Mouse (Mus musculus): ENCODE measurements around the gene Tmem247. TPM values are rescaled to one million over a fixed set of nuclear protein-coding genes. Genes with fewer than 3 reads are reported as not detected.

Tmem247 gene
- total RNA-seq (2018; cell fraction: chromatin; rRNA removed) = not detected
- total RNA-seq (2018; cell fraction: cytosol; rRNA removed) = not detected
- not detected for total RNA-seq (2018; cell fraction: nucleus; rRNA removed)
- polyA plus RNA-seq (2018) = not detected in 3 replicates

DNA sequence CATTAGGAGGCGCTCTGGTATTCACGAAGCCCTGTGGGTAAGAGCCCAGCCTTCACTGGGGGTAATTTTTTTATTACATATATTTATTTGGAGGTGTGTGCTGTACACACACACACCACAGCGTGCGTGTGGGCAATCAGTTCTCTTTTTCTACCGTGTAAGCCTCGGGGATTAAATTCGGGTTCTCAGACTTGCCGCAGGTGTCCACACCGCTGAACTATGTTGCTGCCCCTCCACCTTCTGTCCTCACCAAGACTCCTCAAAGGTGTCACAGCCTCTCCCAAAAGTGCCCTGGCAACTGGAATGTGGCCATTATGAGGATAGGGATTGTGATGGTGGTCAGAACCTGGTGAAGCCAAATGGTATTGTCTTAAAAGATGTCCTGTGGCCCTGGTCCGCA is at the start of gene Tmem247:
TSS of gene Tmem247 (plus strand) at position 301 of the 400 bp plus-strand sequence.
- WGBS (ENCODE audit: missing documents) = 85% methylated on average over 10 of the region's 10 CpGs
- Histone ChIP-seq H3K27ac (no peak within 1 kb of the TSS), H3K36me3 (ENCODE audit: inconsistent target) (no peaks in the 10 kb centered on the region), H3K79me2 (ENCODE audit: inconsistent target) (no peaks in the 10 kb centered on the region), H3K4me3 (ENCODE audit: inconsistent target) (no peak within 1 kb of the TSS)

DNA sequence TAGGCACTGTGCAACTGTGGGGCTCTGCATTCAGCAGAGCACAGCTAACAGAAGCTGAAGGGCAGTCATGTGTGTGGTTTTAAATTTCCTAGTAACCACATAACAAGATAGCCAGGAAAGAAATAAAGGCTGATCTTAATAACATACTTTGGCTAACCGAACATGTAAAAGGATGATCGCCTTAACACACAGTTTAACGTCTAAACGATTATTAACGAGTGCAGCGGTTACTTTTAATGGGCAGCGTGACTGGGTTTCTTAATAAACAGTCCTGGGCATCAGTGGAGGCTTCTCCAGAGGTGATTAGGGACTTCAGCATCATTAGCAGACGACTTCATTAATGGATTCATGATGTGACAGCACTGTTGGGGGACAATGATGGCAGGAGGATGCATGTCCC is 46.6 kb upstream of the Tmem247 start:
- no peaks in the 10 kb centered on the region for H3K36me3 ChIP-seq (ENCODE audit: inconsistent target)
- WGBS (ENCODE audit: missing documents) = 95% methylated on average over 8 of the region's 8 CpGs
- no peak overlapping the region for H3K4me3 ChIP-seq (ENCODE audit: inconsistent target)
- no peaks in the 10 kb centered on the region for H3K79me2 ChIP-seq (ENCODE audit: inconsistent target)
- H3K27ac ChIP-seq = no peak overlapping the region

DNA sequence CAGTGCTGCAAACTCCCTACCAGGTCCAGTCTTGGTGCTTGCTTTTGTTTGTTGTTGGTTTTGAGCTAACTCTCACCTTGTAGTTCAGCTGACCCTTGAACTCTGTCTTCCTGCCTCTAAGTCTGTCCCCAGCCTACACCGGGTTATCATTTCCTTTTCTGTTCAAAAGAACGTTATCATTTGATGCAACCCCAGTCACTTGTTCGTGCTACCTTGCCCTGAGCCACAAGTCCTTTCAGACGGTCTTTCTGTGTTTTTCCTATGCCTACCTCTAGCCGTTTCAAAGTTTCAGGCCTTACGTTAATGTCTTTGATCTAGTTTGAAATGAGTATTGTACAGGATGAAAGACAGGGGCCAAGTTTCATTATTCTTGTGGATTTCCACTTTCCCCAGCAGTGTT is 44.5 kb upstream of the Tmem247 start:
- H3K4me3 ChIP-seq (ENCODE audit: inconsistent target) = no peak overlapping the region
- no peaks in the 10 kb centered on the region for H3K79me2 ChIP-seq (ENCODE audit: inconsistent target)
- H3K27ac ChIP-seq = no peak overlapping the region
- WGBS (ENCODE audit: missing documents) = 69% methylated on average over 6 of the region's 6 CpGs
- no peaks in the 10 kb centered on the region for H3K36me3 ChIP-seq (ENCODE audit: inconsistent target)

DNA sequence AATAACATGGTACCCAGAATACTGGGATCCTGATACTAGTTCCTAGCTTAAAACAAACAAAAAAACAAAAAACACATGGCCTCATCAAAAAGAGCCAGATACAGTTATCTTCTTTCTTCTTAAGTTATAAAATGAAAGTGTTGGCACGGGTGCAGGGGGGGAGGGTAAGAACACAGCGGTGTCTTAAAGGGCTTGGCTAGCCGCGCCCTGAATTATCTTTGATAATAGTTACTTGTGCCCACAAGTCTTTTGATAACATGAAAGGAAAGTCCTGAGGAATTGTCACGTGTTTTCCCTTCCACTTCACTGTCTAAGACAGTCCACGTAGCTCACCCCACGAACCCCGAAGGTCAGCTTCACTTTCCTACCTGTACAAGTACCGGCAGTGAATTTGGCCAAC is 40.2 kb upstream of the Tmem247 start:
- H3K79me2 ChIP-seq (ENCODE audit: inconsistent target) = no peaks in the 10 kb centered on the region
- WGBS (ENCODE audit: missing documents) = 83% methylated on average over 9 of the region's 9 CpGs
- H3K27ac ChIP-seq = no peak overlapping the region
- no peaks in the 10 kb centered on the region for H3K36me3 ChIP-seq (ENCODE audit: inconsistent target)
- H3K4me3 ChIP-seq (ENCODE audit: inconsistent target) = no peak overlapping the region

DNA sequence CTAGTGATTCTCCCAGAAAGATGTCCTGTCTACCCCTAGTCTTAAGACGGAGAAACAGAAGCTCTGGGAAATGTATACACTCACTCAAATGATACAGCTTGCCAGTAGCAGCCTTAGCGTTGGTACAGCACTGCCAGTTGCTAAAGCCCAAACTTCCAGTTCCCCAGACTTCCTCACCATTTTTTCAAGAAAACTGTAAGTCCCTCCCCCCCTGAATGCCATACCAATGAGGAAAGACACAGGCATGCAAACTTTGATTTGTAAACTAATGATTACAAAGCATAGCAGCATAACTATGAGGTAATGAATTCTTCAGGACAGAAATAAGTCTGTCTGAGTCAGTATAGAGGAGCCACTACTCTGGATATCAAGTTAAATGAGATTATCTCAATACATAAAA is 39.4 kb upstream of the Tmem247 start:
- no peaks in the 10 kb centered on the region for H3K36me3 ChIP-seq (ENCODE audit: inconsistent target)
- WGBS (ENCODE audit: missing documents) = 66% methylated on average over 2 of the region's 2 CpGs
- no peak overlapping the region for H3K4me3 ChIP-seq (ENCODE audit: inconsistent target)
- H3K79me2 ChIP-seq (ENCODE audit: inconsistent target) = no peaks in the 10 kb centered on the region
- no peak overlapping the region for H3K27ac ChIP-seq

DNA sequence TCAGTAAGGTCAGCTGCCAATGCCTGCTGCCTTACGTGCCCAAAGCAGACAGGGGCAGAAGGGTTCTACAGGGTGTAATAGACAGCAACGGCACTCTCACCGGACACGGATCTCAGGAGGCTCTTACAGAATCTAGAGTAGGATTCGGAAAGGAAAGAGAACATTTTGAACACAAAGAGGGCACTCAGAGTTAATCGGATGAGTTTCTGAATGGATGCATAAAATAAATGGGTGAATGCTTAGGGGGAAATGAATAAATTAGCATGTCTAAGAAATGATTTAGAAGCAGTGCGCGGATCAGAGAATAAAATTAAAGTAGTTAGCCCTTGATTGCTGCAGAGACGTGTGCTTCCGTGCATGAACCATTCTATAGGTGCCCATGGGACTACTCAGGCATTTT is 37.1 kb upstream of the Tmem247 start:
- WGBS (ENCODE audit: missing documents) = 91% methylated on average over 10 of the region's 10 CpGs
- H3K27ac ChIP-seq = no peak overlapping the region
- H3K79me2 ChIP-seq (ENCODE audit: inconsistent target) = no peaks in the 10 kb centered on the region
- H3K36me3 ChIP-seq (ENCODE audit: inconsistent target) = no peaks in the 10 kb centered on the region
- no peak overlapping the region for H3K4me3 ChIP-seq (ENCODE audit: inconsistent target)

DNA sequence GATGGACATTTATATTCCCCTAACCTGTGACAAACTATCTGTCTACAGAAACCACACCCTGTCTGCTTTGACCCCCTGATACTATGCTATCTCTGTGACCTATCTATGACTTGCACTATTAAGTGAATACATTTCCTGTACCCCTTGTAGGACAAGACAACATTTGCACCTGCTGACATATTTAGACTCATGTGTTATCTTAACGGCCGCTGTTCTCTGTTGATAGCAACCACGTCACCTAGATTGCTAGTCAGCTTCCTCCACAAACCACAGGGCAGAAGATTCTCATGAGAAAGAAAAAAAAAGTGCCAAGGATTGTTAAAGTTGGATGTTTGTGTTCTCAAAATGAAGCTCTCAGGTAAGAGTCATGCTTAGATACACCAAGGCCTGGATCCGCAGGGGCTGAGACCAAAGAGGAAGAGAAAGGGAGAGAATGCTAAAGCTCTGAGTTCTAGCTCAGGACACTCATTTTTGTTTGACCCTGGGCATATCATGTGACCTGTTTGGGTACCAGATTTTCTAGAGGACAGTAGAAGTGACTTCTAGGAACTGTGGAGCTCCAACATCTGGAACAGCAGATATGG is 36.6 kb upstream of the Tmem247 start:
- H3K27ac ChIP-seq = no peak overlapping the region
- no peak overlapping the region for H3K4me3 ChIP-seq (ENCODE audit: inconsistent target)
- WGBS (ENCODE audit: missing documents) = 52% methylated on average over 4 of the region's 4 CpGs

DNA sequence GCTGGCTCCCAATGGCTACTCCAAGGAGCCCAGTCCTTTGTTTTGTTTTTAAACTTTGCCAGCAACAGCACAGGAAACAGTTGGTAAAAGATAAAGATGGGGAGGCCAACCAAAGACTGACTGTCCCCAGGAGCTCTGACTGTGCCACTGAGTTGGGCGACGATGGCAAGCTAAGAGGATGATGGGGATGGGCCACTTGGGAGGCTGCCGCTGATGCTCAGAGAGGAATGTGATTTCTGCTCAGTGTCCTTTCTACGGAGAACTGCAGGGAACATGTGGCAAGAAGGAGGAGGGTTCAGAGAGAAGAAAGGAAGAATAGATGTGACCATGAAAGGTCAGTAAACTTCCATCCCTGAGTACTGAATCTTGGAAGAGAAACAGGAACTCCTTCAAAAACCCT is 22.0 kb upstream of the Tmem247 start:
- Histone ChIP-seq H3K79me2 (ENCODE audit: inconsistent target) (no peaks in the 10 kb centered on the region), H3K36me3 (ENCODE audit: inconsistent target) (no peaks in the 10 kb centered on the region), H3K27ac (no peak overlapping the region), H3K4me3 (ENCODE audit: inconsistent target) (no peak overlapping the region)
- WGBS (ENCODE audit: missing documents) = 85% methylated on average over 4 of the region's 4 CpGs

More for the DNA sequence above, 36.6 kb upstream of the Tmem247 start:
- H3K79me2 ChIP-seq (ENCODE audit: inconsistent target) = no peaks in the 10 kb centered on the region
- H3K36me3 ChIP-seq (ENCODE audit: inconsistent target) = no peaks in the 10 kb centered on the region

DNA sequence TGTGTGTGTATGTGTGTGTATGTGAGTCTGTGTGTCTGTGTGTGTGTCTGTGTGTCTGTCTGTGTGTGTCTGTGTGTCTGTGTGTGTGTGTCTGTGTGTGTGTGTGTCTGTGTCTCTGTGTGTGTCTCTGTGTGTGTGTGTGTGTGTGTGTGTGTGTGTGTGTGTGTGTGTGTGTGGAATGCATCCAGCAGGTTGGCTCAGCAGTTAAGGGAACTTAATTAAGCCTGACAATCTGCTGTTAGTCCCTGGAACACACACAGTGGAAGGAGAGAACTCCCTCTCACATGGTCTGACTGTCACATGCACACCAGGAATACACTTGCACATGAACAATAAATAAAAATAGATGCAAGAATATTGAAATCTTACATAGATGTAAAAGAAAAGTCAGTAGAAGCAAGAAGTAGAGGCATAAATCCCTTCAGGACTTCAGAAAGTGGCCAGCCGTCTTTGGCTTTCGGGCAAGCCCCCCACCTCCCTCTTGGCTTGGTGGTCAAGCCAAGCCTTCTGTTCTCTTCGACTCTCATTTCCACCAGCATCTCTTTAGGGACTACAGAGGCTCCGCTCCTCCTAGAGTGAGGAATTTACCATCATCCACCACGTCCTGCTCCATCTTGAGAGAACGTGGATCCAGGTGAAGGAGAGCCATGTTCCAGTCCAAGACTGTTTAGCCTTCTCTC is 19.5 kb upstream of the Tmem247 start:
- Histone ChIP-seq H3K36me3 (ENCODE audit: inconsistent target) (no peaks in the 10 kb centered on the region), H3K4me3 (ENCODE audit: inconsistent target) (no peak overlapping the region), H3K79me2 (ENCODE audit: inconsistent target) (no peaks in the 10 kb centered on the region), H3K27ac (no peak overlapping the region)
- WGBS (ENCODE audit: missing documents) = 89% methylated on average over 6 of the region's 6 CpGs

DNA sequence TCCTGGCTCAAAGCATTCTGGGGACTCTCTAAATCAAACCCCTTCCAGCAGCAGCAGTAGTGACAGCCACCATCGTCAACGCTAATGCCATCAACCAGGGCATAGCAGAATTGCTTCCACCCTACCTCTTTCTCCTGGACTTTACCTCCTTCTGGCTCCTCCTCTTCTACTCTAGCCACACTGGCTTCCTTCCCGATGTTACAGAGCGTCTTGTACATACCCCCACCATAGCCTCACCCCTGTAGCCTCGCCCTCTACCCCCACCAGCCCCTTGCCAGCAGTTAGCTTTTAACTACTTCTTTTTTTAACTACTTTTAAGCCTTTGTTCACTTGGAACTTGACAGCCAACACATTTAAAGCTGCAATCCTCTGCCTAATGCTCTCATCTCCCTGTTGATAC is 17.3 kb upstream of the Tmem247 start:
- Histone ChIP-seq H3K4me3 (ENCODE audit: inconsistent target) (no peak overlapping the region), H3K27ac (no peak overlapping the region), H3K36me3 (ENCODE audit: inconsistent target) (no peaks in the 10 kb centered on the region), H3K79me2 (ENCODE audit: inconsistent target) (no peaks in the 10 kb centered on the region)
- WGBS (ENCODE audit: missing documents) = 26% methylated on average over 5 of the region's 5 CpGs

DNA sequence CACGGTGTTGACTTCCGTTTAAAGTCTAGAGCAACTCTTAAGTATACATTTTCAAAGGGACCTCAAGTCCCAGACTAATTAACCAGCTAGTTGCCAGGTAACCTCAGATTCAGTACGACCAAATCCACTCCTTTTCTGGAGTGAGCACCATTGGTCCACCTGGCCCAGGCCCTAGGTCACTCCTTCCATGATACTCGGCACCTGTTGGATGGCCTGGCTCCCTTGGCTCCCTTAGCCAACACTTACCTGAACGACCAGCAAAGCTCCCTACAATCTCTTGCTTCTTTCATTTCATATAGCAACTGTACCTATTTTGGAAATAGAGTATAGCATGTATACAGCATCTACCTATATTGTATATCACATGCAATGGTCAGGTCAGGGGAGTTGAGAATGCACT is 16.6 kb upstream of the Tmem247 start:
- Histone ChIP-seq H3K4me3 (ENCODE audit: inconsistent target) (no peak overlapping the region), H3K27ac (no peak overlapping the region), H3K36me3 (ENCODE audit: inconsistent target) (no peaks in the 10 kb centered on the region), H3K79me2 (ENCODE audit: inconsistent target) (no peaks in the 10 kb centered on the region)
- 94% methylated on average over 5 of the region's 5 CpGs for WGBS (ENCODE audit: missing documents)

DNA sequence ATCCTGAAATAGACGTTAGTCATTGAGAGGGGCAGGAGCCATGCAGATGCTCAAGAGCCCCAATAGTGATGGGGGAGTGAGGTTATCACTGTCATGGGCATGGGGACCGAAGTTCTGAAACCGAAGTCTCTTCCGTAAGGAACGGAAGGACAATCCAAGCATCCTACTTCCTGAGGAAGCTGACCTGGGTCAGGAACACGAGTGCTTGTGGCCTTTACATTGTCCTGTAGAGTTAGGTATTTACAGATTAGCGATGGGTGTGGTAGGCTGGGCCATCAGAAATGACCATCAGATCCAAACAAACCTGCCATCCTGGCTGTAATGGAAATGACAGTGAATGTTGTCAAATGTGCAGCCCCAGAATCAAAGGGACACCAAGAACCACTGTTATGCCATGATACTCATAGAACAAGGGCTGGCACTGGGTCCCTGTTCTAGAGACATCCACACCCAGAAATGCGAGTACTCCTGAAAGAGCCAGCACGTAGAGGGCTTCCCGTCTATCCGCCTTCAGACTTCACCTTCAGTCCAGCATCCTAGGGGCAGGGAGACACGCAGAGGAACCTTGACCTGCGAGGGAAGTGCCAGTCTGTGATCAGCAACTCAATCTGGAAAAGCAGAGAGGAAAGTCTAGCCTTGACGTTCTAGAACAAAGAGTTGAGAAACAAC is 14.6 kb upstream of the Tmem247 start:
- no peak overlapping the region for H3K27ac ChIP-seq
- no peaks in the 10 kb centered on the region for H3K36me3 ChIP-seq (ENCODE audit: inconsistent target)
- H3K79me2 ChIP-seq (ENCODE audit: inconsistent target) = no peaks in the 10 kb centered on the region
- 93% methylated on average over 14 of the region's 14 CpGs for WGBS (ENCODE audit: missing documents)
- no peak overlapping the region for H3K4me3 ChIP-seq (ENCODE audit: inconsistent target)

DNA sequence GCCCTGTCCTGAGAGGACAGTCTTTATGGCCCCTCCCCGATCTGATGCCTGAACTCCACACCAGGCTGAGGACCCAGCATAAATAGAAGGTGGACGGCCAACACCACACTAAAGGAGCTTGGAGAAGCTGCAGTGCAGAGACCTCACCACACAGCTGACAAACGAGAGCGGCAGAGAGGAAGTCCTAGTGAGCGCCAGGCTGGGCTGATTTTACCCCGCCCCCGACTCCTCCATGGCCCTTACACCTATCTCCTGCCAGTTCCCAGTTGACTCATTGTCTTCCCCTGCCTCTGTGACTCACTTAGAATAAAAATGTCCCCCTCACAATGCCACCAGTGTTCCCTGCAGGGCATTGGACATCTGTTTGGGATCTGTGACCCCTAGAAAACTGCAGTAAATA is 13.6 kb upstream of the Tmem247 start:
- no peak overlapping the region for H3K4me3 ChIP-seq (ENCODE audit: inconsistent target)
- no peaks in the 10 kb centered on the region for H3K36me3 ChIP-seq (ENCODE audit: inconsistent target)
- 2% methylated on average over 7 of the region's 7 CpGs for WGBS (ENCODE audit: missing documents)
- no peak overlapping the region for H3K27ac ChIP-seq
- no peaks in the 10 kb centered on the region for H3K79me2 ChIP-seq (ENCODE audit: inconsistent target)

DNA sequence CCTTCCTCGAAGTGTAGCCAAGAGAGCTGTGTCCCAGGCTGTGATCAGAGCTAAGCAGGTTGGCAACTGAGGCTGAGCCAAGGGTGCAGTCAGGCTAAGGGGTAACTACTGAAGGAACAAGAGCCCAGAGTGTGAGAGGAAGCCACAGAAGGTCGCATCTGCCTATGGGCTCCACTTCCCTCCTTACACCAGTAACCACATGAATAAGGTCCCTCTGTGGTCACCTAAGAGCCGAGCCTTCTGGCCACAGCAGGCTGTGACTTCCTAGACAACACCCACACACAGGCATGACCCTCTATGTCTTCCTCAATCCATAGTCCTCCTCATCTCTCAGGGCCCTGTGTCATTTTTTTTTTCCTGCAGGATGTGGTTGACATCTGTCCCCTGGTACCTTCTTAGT is 12.9 kb upstream of the Tmem247 start:
- Histone ChIP-seq H3K36me3 (ENCODE audit: inconsistent target) (no peaks in the 10 kb centered on the region), H3K4me3 (ENCODE audit: inconsistent target) (no peak overlapping the region), H3K27ac (no peak overlapping the region), H3K79me2 (ENCODE audit: inconsistent target) (no peaks in the 10 kb centered on the region)
- WGBS (ENCODE audit: missing documents) = 11% methylated on average over 3 of the region's 3 CpGs
